Mouse (Mus musculus) midbrain, embryonic 15.5 days (tissue): Measurements from ENCODE around the gene R3hdm2. TPM values are rescaled to one million over a fixed set of nuclear protein-coding genes. Genes with fewer than 3 reads are reported as not detected.

Experiments
- ATAC-seq: fragments of 200-750 bp; cut with Nextera tagmentation; replicated peaks from 2 replicates; pipeline ENCODE4 v1.8.0; 2017; ENCODE audit warnings: moderate TSS enrichment
- H3K27ac ChIP-seq: fragments of 300-500 bp; sonication (generic); 2 replicates; pipeline ENCODE4 v1.5.1; 2015; ENCODE audit warnings: mild to moderate bottlenecking, inconsistent platforms
- H3K27me3 ChIP-seq: fragments of 300-500 bp; sonication (generic); replicated peaks from 2 replicates; pipeline ENCODE4 v1.6.1; 2015; ENCODE audit warnings: inconsistent platforms
- H3K36me3 ChIP-seq: fragments of 300-500 bp; sonication (generic); replicated peaks from 2 replicates; pipeline ENCODE4 v1.6.1; 2015; ENCODE audit warnings: inconsistent platforms
- H3K4me1 ChIP-seq: fragments of 300-500 bp; sonication (generic); 2 replicates; pipeline ENCODE4 v1.6.1; 2015; ENCODE audit warnings: inconsistent platforms
- H3K4me2 ChIP-seq: fragments of 300-500 bp; sonication (generic); 2 replicates; pipeline ENCODE4 v1.6.1; 2015; ENCODE audit warnings: inconsistent platforms, mild to moderate bottlenecking, moderate library complexity
- H3K4me3 ChIP-seq: fragments of 300-500 bp; sonication (generic); 2 replicates; pipeline ENCODE4 v1.5.1; 2015; ENCODE audit warnings: mild to moderate bottlenecking, inconsistent platforms
- H3K9ac ChIP-seq: fragments of 300-500 bp; sonication (generic); 2 replicates; pipeline ENCODE4 v1.6.1; 2015; ENCODE audit warnings: mild to moderate bottlenecking, inconsistent platforms
- H3K9me3 ChIP-seq: fragments of 300-500 bp; sonication (generic); 2 replicates; pipeline ENCODE4 v1.6.1; 2016; ENCODE audit warnings: inconsistent platforms
- WGBS: fragments of 180-500 bp; shearing (Covaris S2); methylation state at CpG from one replicate; pipeline ENCODE4 v1.1.7; 2015; ENCODE audit warnings: mixed read lengths; 5-methylcytosine and 5-hydroxymethylcytosine counted together
- polyA plus RNA-seq: library from polyadenylated mRNA; unstranded; fragments of >200 nt; fragmentation: Nextera tagmentation; extraction: Ambion mirVana; gene quantifications from 2 replicates; pipeline ENCODE4 v1.2.1, GENCODE M21; 2015

R3hdm2 gene
- polyA plus RNA-seq, 1 experiment from 2014 or later: 43.6 TPM

DNA sequence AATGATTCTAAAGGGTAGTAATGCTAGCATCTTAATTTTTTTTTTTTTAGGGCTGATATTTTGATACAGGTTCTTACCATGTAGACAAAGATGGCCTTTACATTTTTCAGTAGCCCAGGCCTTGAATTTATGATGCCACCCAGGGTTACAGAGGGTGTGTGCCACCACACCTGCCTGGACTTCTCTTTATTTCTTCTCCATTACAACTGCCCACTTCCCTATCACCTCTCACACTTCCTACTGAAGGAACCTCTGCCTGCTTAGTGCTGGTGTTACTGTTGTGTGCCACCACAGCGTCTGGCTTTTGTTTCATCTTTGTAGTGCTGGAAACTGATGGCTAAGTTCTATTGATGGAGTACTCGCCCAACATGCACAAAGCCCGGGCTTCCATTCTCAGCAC is 19.4 kb upstream of the R3hdm2 start:
- H3K4me1 ChIP-seq: no peaks in the 10 kb centered on the region
- no peaks in the 10 kb centered on the region for H3K9me3 ChIP-seq
- no peak overlapping the region for H3K27ac ChIP-seq
- WGBS: 84% methylated on average over 3 of the region's 3 CpGs
- H3K4me3 ChIP-seq: no peak overlapping the region
- no peaks in the 10 kb centered on the region for H3K27me3 ChIP-seq
- H3K4me2 ChIP-seq: no peak overlapping the region
- ATAC-seq: no peak
- no peak overlapping the region for H3K9ac ChIP-seq
- H3K36me3 ChIP-seq: no peaks in the 10 kb centered on the region

- Histone ChIP-seq H3K27ac (no peak overlapping the region), H3K4me1 (no peaks in the 10 kb centered on the region), H3K27me3 (no peaks in the 10 kb centered on the region), H3K9ac (no peak overlapping the region), H3K36me3 (no peaks in the 10 kb centered on the region), H3K4me3 (no peak overlapping the region), H3K9me3 (no peaks in the 10 kb centered on the region), H3K4me2 (no peak overlapping the region)
- WGBS: 72% methylated on average over 5 of the region's 5 CpGs
- no peak for ATAC-seq
Observed at GRCm38 (mm10) chr10:127367116-127367515, 13.0 kb upstream of the R3hdm2 start.

DNA sequence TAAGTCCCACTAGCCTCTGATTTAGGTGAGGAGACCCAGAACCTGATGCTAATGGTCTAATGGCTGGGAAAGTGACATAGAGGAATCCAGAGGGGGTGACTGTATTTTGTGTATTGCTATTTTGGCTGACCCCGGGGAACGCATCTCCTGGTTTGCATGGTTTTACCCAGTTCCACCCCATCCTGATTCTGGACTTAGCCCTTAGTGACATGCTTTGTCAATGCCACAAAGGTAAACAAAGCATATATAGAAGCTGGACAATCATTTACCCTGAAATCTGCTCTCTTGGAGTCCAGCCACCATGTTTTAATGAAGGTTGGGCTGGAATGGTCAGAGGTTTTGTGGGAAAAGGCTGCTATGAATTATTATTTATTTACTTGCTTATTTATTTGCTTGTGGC is 11.9 kb upstream of the R3hdm2 start:
- Histone ChIP-seq H3K4me2 (no peak overlapping the region), H3K9me3 (no peaks in the 10 kb centered on the region), H3K36me3 (no peaks in the 10 kb centered on the region), H3K9ac (no peak overlapping the region), H3K4me1 (no peaks in the 10 kb centered on the region), H3K4me3 (no peak overlapping the region), H3K27ac (no peak overlapping the region), H3K27me3 (no peaks in the 10 kb centered on the region)
- no peak for ATAC-seq
- WGBS: 80% methylated on average over 2 of the region's 2 CpGs

GRCm38 (mm10) chr10:127369834-127370820 is 10.0 kb upstream of the R3hdm2 start, which contains the start of gene Inhbc:
Gene Inhbc (minus strand): TSS chr10:127370431.
- no peak for ATAC-seq
- no peak within 1 kb of the TSS for H3K9ac ChIP-seq
- H3K27ac ChIP-seq: no peak within 1 kb of the TSS
- WGBS: 81% methylated on average over 22 of the region's 22 CpGs
- no peak within 1 kb of the TSS for H3K4me3 ChIP-seq
- no peak within 1 kb of the TSS for H3K4me2 ChIP-seq
- no peaks in the 10 kb centered on the region for H3K9me3 ChIP-seq
- no peaks in the 10 kb centered on the region for H3K4me1 ChIP-seq
- H3K27me3 ChIP-seq: no peaks in the 10 kb centered on the region
- no peaks in the 10 kb centered on the region for H3K36me3 ChIP-seq

GRCm38 (mm10) chr10:127371023-127371422 is 9.1 kb upstream of the R3hdm2 start:
- Histone ChIP-seq H3K27ac (no peak overlapping the region), H3K9me3 (no peaks in the 10 kb centered on the region), H3K4me1 (no peaks in the 10 kb centered on the region), H3K4me2 (no peak overlapping the region), H3K4me3 (no peak overlapping the region), H3K27me3 (no peaks in the 10 kb centered on the region), H3K36me3 (no peaks in the 10 kb centered on the region), H3K9ac (no peak overlapping the region)
- 61% methylated on average over 2 of the region's 2 CpGs for WGBS
- ATAC-seq: no peak

DNA sequence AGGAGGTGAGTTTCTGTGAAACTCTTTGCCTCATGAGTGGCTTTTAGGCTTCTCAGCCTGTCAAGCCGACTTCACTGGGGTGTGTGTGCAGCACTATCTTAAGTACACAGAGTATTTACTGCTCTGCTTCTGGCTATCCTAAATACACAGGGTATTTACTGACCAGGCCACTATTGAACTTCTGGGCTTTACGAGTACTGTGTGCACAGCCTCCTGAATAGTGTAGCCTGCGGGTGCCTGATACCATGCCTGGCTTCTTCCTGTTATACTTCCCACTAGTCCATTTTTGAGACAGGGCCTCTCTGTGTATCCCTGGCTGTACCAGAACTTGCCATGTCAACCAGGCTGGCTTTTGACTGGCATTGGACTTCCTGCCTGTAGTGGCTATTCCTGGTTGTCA is 2.4 kb upstream of the R3hdm2 start:
- Histone ChIP-seq H3K36me3 (no peaks in the 10 kb centered on the region), H3K27ac (no peak overlapping the region), H3K9me3 (no peaks in the 10 kb centered on the region), H3K9ac (no peak overlapping the region), H3K4me1 (peaks cover 16% of the 10 kb centered on the region), H3K4me2 (no peak overlapping the region), H3K4me3 (no peak overlapping the region), H3K27me3 (no peaks in the 10 kb centered on the region)
- 77% methylated on average over 3 of the region's 3 CpGs for WGBS
- no peak for ATAC-seq

DNA sequence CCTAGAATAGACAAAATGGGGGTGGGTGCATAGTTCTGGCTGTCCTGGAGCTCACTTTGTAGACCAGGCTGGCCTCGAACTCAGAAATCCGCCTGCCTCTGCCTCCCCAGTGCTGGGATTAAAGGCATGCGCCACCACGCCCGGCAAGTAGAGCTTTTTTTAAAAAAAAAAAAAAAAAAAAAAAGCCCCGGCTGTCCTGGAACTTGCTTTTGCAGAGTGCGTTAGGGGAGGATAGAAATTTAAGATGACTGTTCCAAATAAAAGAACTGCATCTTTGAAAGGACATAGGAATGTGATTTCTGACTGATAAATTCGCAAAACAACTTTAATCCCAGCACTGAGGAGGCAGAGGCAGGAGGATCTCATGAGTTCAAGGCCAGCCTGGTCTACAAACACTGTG is 473 bp upstream of the R3hdm2 start:
- ATAC-seq: no peak
- H3K27me3 ChIP-seq: no peaks in the 10 kb centered on the region
- H3K9me3 ChIP-seq: no peaks in the 10 kb centered on the region
- H3K36me3 ChIP-seq: no peaks in the 10 kb centered on the region
- peak overlapping the region; percentile 85 for H3K4me3 ChIP-seq
- peak overlapping the region; percentile 70 for H3K4me2 ChIP-seq
- 84% methylated on average over 8 of the region's 8 CpGs for WGBS
- H3K27ac ChIP-seq: peak overlapping the region; percentile 94
- H3K4me1 ChIP-seq: peaks cover 19% of the 10 kb centered on the region
- 0 out of 2 replicates have a peak overlapping the region, but pooled peaks have one; percentile 85 for H3K9ac ChIP-seq

DNA sequence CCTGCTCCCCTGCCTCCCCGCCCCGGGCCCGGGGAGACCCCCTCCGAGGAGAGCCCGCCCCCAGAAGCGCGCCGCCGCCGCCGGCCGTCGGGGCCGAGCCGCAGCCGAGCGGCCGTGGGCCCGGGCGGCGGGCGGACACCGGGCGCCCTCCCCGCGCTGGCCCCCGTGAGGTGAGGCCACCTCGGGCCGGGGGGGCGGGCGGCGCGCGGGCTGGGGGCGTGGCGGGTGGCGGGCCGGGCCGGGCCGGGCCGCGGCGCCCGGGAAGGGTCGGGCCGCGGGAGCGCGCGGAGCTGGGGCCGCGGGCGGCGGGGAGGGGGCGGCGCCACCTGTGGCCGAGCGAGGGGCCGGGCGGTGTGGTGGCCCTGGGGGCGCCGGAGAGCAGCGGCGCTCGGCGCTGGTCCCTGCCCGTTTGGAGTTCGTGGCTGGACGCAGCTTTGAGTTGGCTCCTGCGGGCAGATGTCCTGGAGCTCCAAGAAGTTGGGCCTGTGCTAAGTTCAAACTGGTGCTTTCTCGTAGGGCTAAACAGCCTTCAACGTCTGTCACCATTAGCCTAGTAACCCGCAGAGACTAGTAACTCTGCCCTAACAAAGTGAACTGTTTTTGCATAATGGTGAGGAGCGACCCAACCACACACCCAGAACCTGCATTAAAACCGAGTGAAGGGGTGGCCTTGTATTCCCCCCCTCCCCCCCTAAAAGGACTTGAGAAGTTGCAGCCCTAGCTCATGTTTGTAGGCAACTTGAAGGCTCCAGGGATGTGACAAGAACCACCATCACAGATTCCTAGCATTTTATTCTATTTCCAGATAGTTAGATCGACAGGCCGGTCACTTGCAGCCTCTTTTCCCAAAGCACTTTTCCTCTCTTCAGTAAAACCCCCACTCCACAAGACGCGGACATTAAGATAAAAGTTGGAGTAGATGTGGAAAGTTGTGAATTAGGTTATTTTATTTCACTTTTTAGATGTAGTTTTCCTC is 928 bp downstream of the R3hdm2 start:
- no peaks in the 10 kb centered on the region for H3K9me3 ChIP-seq
- ATAC-seq: peak; percentile 83
- peak overlapping the region; percentile 94 for H3K27ac ChIP-seq
- H3K4me2 ChIP-seq: peak overlapping the region; percentile 57
- peaks cover 19% of the 10 kb centered on the region for H3K4me1 ChIP-seq
- peak overlapping the region; percentile 85 for H3K9ac ChIP-seq
- H3K27me3 ChIP-seq: no peaks in the 10 kb centered on the region
- H3K4me3 ChIP-seq: peak overlapping the region; percentile 85
- no peaks in the 10 kb centered on the region for H3K36me3 ChIP-seq
- WGBS: 2% methylated on average over 33 of the region's 79 CpGs

- Histone ChIP-seq H3K9ac (peak overlapping the region; percentile 85; the same call in 1 of the 2 replicates), H3K27ac (no peak overlapping the region), H3K4me1 (peaks cover 19% of the 10 kb centered on the region), H3K4me3 (peak overlapping the region; percentile 85), H3K27me3 (no peaks in the 10 kb centered on the region), H3K36me3 (no peaks in the 10 kb centered on the region), H3K4me2 (peak overlapping the region; percentile 57), H3K9me3 (no peaks in the 10 kb centered on the region)
- 54% methylated on average over 2 of the region's 2 CpGs for WGBS
- ATAC-seq: no peak
Observed at GRCm38 (mm10) chr10:127381743-127382134, 1.6 kb downstream of the R3hdm2 start.

- Histone ChIP-seq H3K27ac (no peak overlapping the region), H3K9ac (no peak overlapping the region), H3K9me3 (no peaks in the 10 kb centered on the region), H3K4me3 (no peak overlapping the region), H3K4me2 (no peak overlapping the region), H3K36me3 (peaks cover 8% of the 10 kb centered on the region; the same call in 1 of the 2 replicates), H3K4me1 (no peaks in the 10 kb centered on the region), H3K27me3 (no peaks in the 10 kb centered on the region)
- no peak for ATAC-seq
- 84% methylated on average over 6 of the region's 6 CpGs for WGBS
Observed at GRCm38 (mm10) chr10:127391774-127392173, 11.6 kb downstream of the R3hdm2 start.

GRCm38 (mm10) chr10:127404701-127405100 is 24.6 kb downstream of the R3hdm2 start:
- no peaks in the 10 kb centered on the region for H3K4me1 ChIP-seq
- no peak overlapping the region for H3K27ac ChIP-seq
- no peak overlapping the region for H3K9ac ChIP-seq
- H3K36me3 ChIP-seq: peaks cover 14% of the 10 kb centered on the region; the same call in 1 of the 2 replicates
- 96% methylated on average over 3 of the region's 3 CpGs for WGBS
- no peaks in the 10 kb centered on the region for H3K9me3 ChIP-seq
- no peak overlapping the region for H3K4me3 ChIP-seq
- no peak for ATAC-seq
- H3K27me3 ChIP-seq: no peaks in the 10 kb centered on the region
- H3K4me2 ChIP-seq: no peak overlapping the region

- no peak overlapping the region for H3K4me2 ChIP-seq
- ATAC-seq: no peak
- peaks cover 11% of the 10 kb centered on the region; the same call in 1 of the 2 replicates for H3K4me1 ChIP-seq
- no peak overlapping the region for H3K4me3 ChIP-seq
- no peaks in the 10 kb centered on the region for H3K27me3 ChIP-seq
- H3K9ac ChIP-seq: no peak overlapping the region
- no peaks in the 10 kb centered on the region for H3K36me3 ChIP-seq
- no peaks in the 10 kb centered on the region for H3K9me3 ChIP-seq
- H3K27ac ChIP-seq: no peak overlapping the region
- 68% methylated on average over 4 of the region's 4 CpGs for WGBS
Observed at GRCm38 (mm10) chr10:127407391-127407790, 27.3 kb downstream of the R3hdm2 start.
